Mouse (Mus musculus): Measurements from ENCODE around the gene Gpsm1.

Gpsm1 gene

GRCm38 (mm10) chr2:26313394-26313793 lies 1.9 kb upstream of the Gpsm1 start:
- no peak for DNase-seq

- no peak for DNase-seq
Observed at GRCm38 (mm10) chr2:26314281-26315071, 839 bp upstream of the Gpsm1 start.

- DNase-seq: peak; percentile 51
Observed at GRCm38 (mm10) chr2:26315925-26316311, 603 bp downstream of the Gpsm1 start.

- DNase-seq: no peak
Observed at GRCm38 (mm10) chr2:26316576-26317246, 1.4 kb downstream of the Gpsm1 start.

GRCm38 (mm10) chr2:26317371-26317770 lies 2.1 kb downstream of the Gpsm1 start:
- no peak for DNase-seq

- DNase-seq: no peak
Observed at GRCm38 (mm10) chr2:26317991-26318672, 2.8 kb downstream of the Gpsm1 start.

GRCm38 (mm10) chr2:26319109-26319508 lies 3.8 kb downstream of the Gpsm1 start:
- no peak for DNase-seq

GRCm38 (mm10) chr2:26319519-26320244 lies 4.4 kb downstream of the Gpsm1 start:
- DNase-seq: no peak

GRCm38 (mm10) chr2:26320245-26321185 lies 5.2 kb downstream of the Gpsm1 start:
- no peak for DNase-seq

- DNase-seq: no peak
Observed at GRCm38 (mm10) chr2:26323589-26324325, 8.4 kb downstream of the Gpsm1 start.

- peak; percentile 62 for DNase-seq
Observed at GRCm38 (mm10) chr2:26324917-26325316, 9.6 kb downstream of the Gpsm1 start.

GRCm38 (mm10) chr2:26325386-26326181 lies 10.3 kb downstream of the Gpsm1 start:
- peak; percentile 50 for DNase-seq

GRCm38 (mm10) chr2:26327852-26328251 lies 12.5 kb downstream of the Gpsm1 start:
- DNase-seq: no peak

- peak; percentile 67 for DNase-seq
Observed at GRCm38 (mm10) chr2:26329402-26329801, 14.1 kb downstream of the Gpsm1 start.

- DNase-seq: no peak
Observed at GRCm38 (mm10) chr2:26330056-26330468, 14.7 kb downstream of the Gpsm1 start.

GRCm38 (mm10) chr2:26330702-26331101 lies 15.4 kb downstream of the Gpsm1 start:
- DNase-seq: no peak

- no peak for DNase-seq
Observed at GRCm38 (mm10) chr2:26338302-26339203, 23.2 kb downstream of the Gpsm1 start.

- DNase-seq: no peak
Observed at GRCm38 (mm10) chr2:26339204-26339551, 23.9 kb downstream of the Gpsm1 start.

- DNase-seq: peak; percentile 59
Observed at GRCm38 (mm10) chr2:26341510-26341981, 26.2 kb downstream of the Gpsm1 start.
